Mouse (Mus musculus): ENCODE data around the gene Plekhg1. TPM values are rescaled to one million over a fixed set of nuclear protein-coding genes. Genes with fewer than 3 reads are reported as not detected.

The Plekhg1 gene
- total and polyA plus RNA-seq, 3 experiments = 0.60 to 0.97 (median 0.68) TPM

GRCm38 (mm10) chr10:3729666-3730065 lies 10.5 kb upstream of the Plekhg1 start:
- Histone ChIP-seq H3K4me2 (ENCODE audit: insufficient read depth, low read depth, poor library complexity, severe bottlenecking) (no peak overlapping the region), H3K27ac (ENCODE audit: insufficient read depth, low read depth) (no peak overlapping the region), H3K36me3 (replicated peaks in 1 of 2; ENCODE audit: control insufficient read depth in 1 of 2, insufficient read depth in 1 of 2, low read length in 1 of 2) (no peaks in the 10 kb centered on the region), H3K4me1 (ENCODE audit: control insufficient read depth in 1 of 2, insufficient read depth in 2 of 2) (no peaks in the 10 kb centered on the region), H3K9me3 (replicated peaks; ENCODE audit: low read length) (no peaks in the 10 kb centered on the region), H3K27me3 (replicated peaks) (no peaks in the 10 kb centered on the region), H3K79me2 (replicated peaks; ENCODE audit: control insufficient read depth, extremely low read depth, insufficient read depth, poor library complexity, severe bottlenecking) (no peaks in the 10 kb centered on the region), H3K4me3 (replicated peaks in 1 of 3; ENCODE audit: low read depth in 2 of 3, low read length in 2 of 3, poor library complexity in 1 of 3) (no peak overlapping the region), H3K9ac (ENCODE audit: insufficient read depth, low read depth) (no peak overlapping the region)
- DNase-seq (ENCODE audit: extremely low read depth) = no peak
- TF ChIP-seq MYC (IDR thresholded peaks at IDR 0.05; ENCODE audit: low read depth, low read length) (no peak), TBP (conservative IDR thresholded peaks at IDR 0.05; ENCODE audit: low read depth, low read length) (no peak), NRF1 (IDR thresholded peaks at IDR 0.05; ENCODE audit: low read depth, low read length) (no peak), HCFC1 (IDR thresholded peaks at IDR 0.05; ENCODE audit: low read depth, low read length) (no peak), MAFK (IDR thresholded peaks at IDR 0.05; ENCODE audit: insufficient replicate concordance, low read length) (no peak), RAD21 (IDR thresholded peaks at IDR 0.05; ENCODE audit: low read depth, low read length) (no peak), IRF4 (IDR thresholded peaks at IDR 0.05; ENCODE audit: low read depth, low read length) (no peak), ZMIZ1 (IDR thresholded peaks at IDR 0.05; ENCODE audit: low read depth, low read length) (no peak)
- dilution Hi-C loops (cut with MboI; ENCODE audit: extremely low pct_ligation_motif_present, extremely low pct_unique_long_range_greater_than_20kb, low sequenced_read_pairs) (no loop called here), in situ Hi-C loops (cut with MboI; ENCODE audit: low pct_ligation_motif_present, low pct_unique_long_range_greater_than_20kb, low sequenced_read_pairs) (no loop called here)

GRCm38 (mm10) chr10:3730314-3730713 lies 9.8 kb upstream of the Plekhg1 start:
- DNase-seq (ENCODE audit: extremely low read depth) = no peak
- TF ChIP-seq EP300 (IDR thresholded peaks at IDR 0.05; ENCODE audit: low read length) (no peak), CHD1 (IDR thresholded peaks at IDR 0.05; ENCODE audit: low read depth, low read length) (no peak)
- H3K9ac ChIP-seq (ENCODE audit: insufficient read depth, low read depth) = no peak overlapping the region

GRCm38 (mm10) chr10:3737034-3737433 lies 3.1 kb upstream of the Plekhg1 start:
- no peak overlapping the region for H3K4me3 ChIP-seq (replicated peaks in 1 of 3; ENCODE audit: low read depth in 2 of 3, low read length in 2 of 3, poor library complexity in 1 of 3)
- DNase-seq (ENCODE audit: extremely low read depth) = no peak
- no peak overlapping the region for H3K27ac ChIP-seq (ENCODE audit: insufficient read depth, low read depth)
- TF ChIP-seq MAZ (IDR thresholded peaks at IDR 0.05; ENCODE audit: low read depth, low read length) = no peak
- no peak for TF ChIP-seq UBTF (IDR thresholded peaks at IDR 0.05; ENCODE audit: low read depth, low read length)
- TF ChIP-seq JUN (IDR thresholded peaks at IDR 0.05; ENCODE audit: insufficient read depth, low read depth, low read length) = no peak
- no peak for TF ChIP-seq POLR2AphosphoS2 (IDR thresholded peaks at IDR 0.05; ENCODE audit: low read depth, low read length)
- peaks cover 7% of the 10 kb centered on the region for H3K9me3 ChIP-seq (replicated peaks; ENCODE audit: low read length)
- no peaks in the 10 kb centered on the region for H3K27me3 ChIP-seq (replicated peaks)
- H3K4me1 ChIP-seq (ENCODE audit: control insufficient read depth in 1 of 2, insufficient read depth in 2 of 2) = no peaks in the 10 kb centered on the region
- H3K36me3 ChIP-seq (replicated peaks in 1 of 2; ENCODE audit: control insufficient read depth in 1 of 2, insufficient read depth in 1 of 2, low read length in 1 of 2) = no peaks in the 10 kb centered on the region
- no peaks in the 10 kb centered on the region for H3K79me2 ChIP-seq (replicated peaks; ENCODE audit: control insufficient read depth, extremely low read depth, insufficient read depth, poor library complexity, severe bottlenecking)
- dilution Hi-C loops (cut with MboI; ENCODE audit: extremely low pct_ligation_motif_present, extremely low pct_unique_long_range_greater_than_20kb, low sequenced_read_pairs) = no loop called here
- no peak overlapping the region for H3K4me2 ChIP-seq (ENCODE audit: insufficient read depth, low read depth, poor library complexity, severe bottlenecking)
- in situ Hi-C loops (cut with MboI; ENCODE audit: low pct_ligation_motif_present, low pct_unique_long_range_greater_than_20kb, low sequenced_read_pairs) = no loop called here
- H3K9ac ChIP-seq (ENCODE audit: insufficient read depth, low read depth) = no peak overlapping the region

More at GRCm38 (mm10) chr10:3730314-3730713, 9.8 kb upstream of the Plekhg1 start:
- Histone ChIP-seq H3K79me2 (replicated peaks; ENCODE audit: control insufficient read depth, extremely low read depth, insufficient read depth, poor library complexity, severe bottlenecking) (no peaks in the 10 kb centered on the region), H3K27me3 (replicated peaks) (no peaks in the 10 kb centered on the region), H3K4me2 (ENCODE audit: insufficient read depth, low read depth, poor library complexity, severe bottlenecking) (no peak overlapping the region), H3K4me1 (ENCODE audit: control insufficient read depth in 1 of 2, insufficient read depth in 2 of 2) (no peaks in the 10 kb centered on the region), H3K36me3 (replicated peaks in 1 of 2; ENCODE audit: control insufficient read depth in 1 of 2, insufficient read depth in 1 of 2, low read length in 1 of 2) (no peaks in the 10 kb centered on the region), H3K4me3 (replicated peaks in 1 of 3; ENCODE audit: low read depth in 2 of 3, low read length in 2 of 3, poor library complexity in 1 of 3) (no peak overlapping the region), H3K27ac (ENCODE audit: insufficient read depth, low read depth) (no peak overlapping the region), H3K9me3 (replicated peaks; ENCODE audit: low read length) (no peaks in the 10 kb centered on the region)
- in situ Hi-C loops (cut with MboI; ENCODE audit: low pct_ligation_motif_present, low pct_unique_long_range_greater_than_20kb, low sequenced_read_pairs) = no loop called here
- dilution Hi-C loops (cut with MboI; ENCODE audit: extremely low pct_ligation_motif_present, extremely low pct_unique_long_range_greater_than_20kb, low sequenced_read_pairs) = no loop called here
